Mouse (Mus musculus) lung, embryonic 15.5 days (tissue): ENCODE data around the gene Xrcc1. TPM values are rescaled to one million over a fixed set of nuclear protein-coding genes. Genes with fewer than 3 reads are reported as not detected.

Experiments
- ATAC-seq: fragments of 200-750 bp; cut with Nextera tagmentation; 2 replicates; pipeline ENCODE4 v1.8.0; 2017; ENCODE audit warnings: moderate number of reproducible peaks, borderline replicate concordance; ENCODE audit not compliant: low FRiP score, low TSS enrichment; ENCODE audit errors: extremely low read depth
- H3K27ac ChIP-seq: fragments of 300-500 bp; sonication (generic); 2 replicates; pipeline ENCODE4 v1.5.1; 2015; ENCODE audit warnings: moderate library complexity, mild to moderate bottlenecking, inconsistent platforms
- H3K27me3 ChIP-seq: fragments of 300-500 bp; sonication (generic); 2 replicates; pipeline ENCODE4 v1.6.1; 2015; ENCODE audit warnings: inconsistent platforms
- H3K36me3 ChIP-seq: fragments of 300-500 bp; sonication (generic); 2 replicates; pipeline ENCODE4 v1.6.1; 2015; ENCODE audit warnings: inconsistent platforms
- H3K4me1 ChIP-seq: fragments of 300-500 bp; sonication (generic); 2 replicates; pipeline ENCODE4 v1.6.1; 2015; ENCODE audit warnings: inconsistent platforms
- H3K4me2 ChIP-seq: fragments of 300-500 bp; sonication (generic); 2 replicates; pipeline ENCODE4 v1.6.1; 2015; ENCODE audit warnings: inconsistent platforms, mild to moderate bottlenecking, moderate library complexity
- H3K4me3 ChIP-seq: fragments of 300-500 bp; sonication (generic); 2 replicates; pipeline ENCODE4 v1.5.1; 2015; ENCODE audit warnings: mild to moderate bottlenecking, inconsistent platforms
- H3K9ac ChIP-seq: fragments of 300-500 bp; sonication (generic); 2 replicates; pipeline ENCODE4 v1.6.1; 2015; ENCODE audit warnings: inconsistent platforms
- H3K9me3 ChIP-seq: fragments of 300-500 bp; sonication (generic); 2 replicates; pipeline ENCODE4 v1.6.1; 2016; ENCODE audit warnings: inconsistent platforms
- WGBS: fragments of 180-500 bp; shearing (Covaris S2); methylation state at CpG from one replicate; pipeline ENCODE4 v1.1.7; 2015; 5-methylcytosine and 5-hydroxymethylcytosine counted together
- polyA plus RNA-seq: library from polyadenylated mRNA; unstranded; fragments of >200 nt; fragmentation: Nextera tagmentation; extraction: Ambion mirVana; gene quantifications from 2 replicates; pipeline ENCODE4 v1.2.1, GENCODE M21; 2015

The Xrcc1 gene
- polyA plus RNA-seq, 1 experiment from 2014 or later: 118 TPM

GRCm38 (mm10) chr7:24571071-24571470 lies 25.0 kb downstream of the Xrcc1 start:
- Histone ChIP-seq H3K9ac (no peak overlapping the region), H3K4me1 (no peaks in the 10 kb centered on the region), H3K36me3 (peaks cover 43% of the 10 kb centered on the region), H3K27ac (no peak overlapping the region), H3K27me3 (no peaks in the 10 kb centered on the region), H3K4me2 (no peak overlapping the region), H3K9me3 (no peaks in the 10 kb centered on the region), H3K4me3 (no peak overlapping the region)
- ATAC-seq: no peak
- 75% methylated on average over 4 of the region's 4 CpGs for WGBS

DNA sequence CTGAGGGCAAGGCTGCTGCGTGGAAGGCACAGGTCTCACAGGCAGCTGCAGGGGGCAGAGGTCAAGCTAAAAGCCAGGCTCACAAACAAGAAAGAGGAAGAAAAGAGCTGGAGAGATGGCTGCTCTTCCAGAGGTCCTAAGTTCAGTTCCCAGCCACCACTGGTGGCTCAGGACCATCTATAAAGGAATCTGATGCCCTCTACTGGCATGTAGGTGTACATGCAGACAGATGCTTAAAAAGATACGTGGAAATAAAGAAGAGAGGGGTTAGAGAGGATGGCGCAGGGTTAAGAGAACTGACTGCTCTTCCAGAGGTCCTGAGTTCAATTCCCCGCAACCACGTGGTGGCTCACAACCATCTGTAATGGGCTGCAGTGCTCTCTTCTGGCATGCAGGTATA lies 26.4 kb downstream of the Xrcc1 start:
- no peak overlapping the region for H3K4me2 ChIP-seq
- WGBS: 57% methylated on average over 5 of the region's 5 CpGs
- H3K9ac ChIP-seq: no peak overlapping the region
- H3K9me3 ChIP-seq: no peaks in the 10 kb centered on the region
- no peak overlapping the region for H3K4me3 ChIP-seq
- no peak overlapping the region for H3K27ac ChIP-seq
- no peaks in the 10 kb centered on the region for H3K4me1 ChIP-seq
- H3K27me3 ChIP-seq: no peaks in the 10 kb centered on the region
- peaks cover 30% of the 10 kb centered on the region for H3K36me3 ChIP-seq
- ATAC-seq: no peak

- no peak overlapping the region for H3K4me3 ChIP-seq
- no peaks in the 10 kb centered on the region for H3K27me3 ChIP-seq
- H3K36me3 ChIP-seq: peaks cover 17% of the 10 kb centered on the region
- no peaks in the 10 kb centered on the region for H3K9me3 ChIP-seq
- H3K27ac ChIP-seq: no peak overlapping the region
- no peak overlapping the region for H3K9ac ChIP-seq
- no peak overlapping the region for H3K4me2 ChIP-seq
- ATAC-seq: no peak
- H3K4me1 ChIP-seq: no peaks in the 10 kb centered on the region
- 51% methylated on average over 12 of the region's 12 CpGs for WGBS
Observed at GRCm38 (mm10) chr7:24574224-24574796, 28.2 kb downstream of the Xrcc1 start.

DNA sequence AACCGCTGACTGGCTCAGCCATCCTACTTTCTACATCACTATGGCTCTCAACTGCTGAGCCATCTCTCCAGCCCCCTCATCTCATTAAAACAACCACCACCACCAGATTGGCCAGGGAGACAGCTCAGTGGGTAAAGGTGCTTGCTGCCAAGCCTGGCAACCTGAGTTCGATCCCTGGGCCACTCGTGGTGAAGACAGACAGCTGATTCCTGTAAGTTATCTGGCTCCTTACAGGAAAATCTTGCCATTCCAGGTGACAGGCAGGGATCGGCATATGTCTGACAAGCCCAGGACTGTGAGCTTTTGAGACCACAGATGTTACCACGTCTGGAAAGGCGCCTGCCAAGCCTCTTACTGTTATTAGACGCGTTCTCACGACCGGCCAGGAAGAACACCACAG lies 31.7 kb downstream of the Xrcc1 start:
- H3K4me2 ChIP-seq: no peak overlapping the region
- H3K27ac ChIP-seq: no peak overlapping the region
- no peaks in the 10 kb centered on the region for H3K9me3 ChIP-seq
- H3K9ac ChIP-seq: no peak overlapping the region
- no peak for ATAC-seq
- no peaks in the 10 kb centered on the region for H3K27me3 ChIP-seq
- no peak overlapping the region for H3K4me3 ChIP-seq
- 87% methylated on average over 10 of the region's 10 CpGs for WGBS
- H3K36me3 ChIP-seq: peaks cover 5% of the 10 kb centered on the region; the same call in 1 of the 2 replicates
- H3K4me1 ChIP-seq: no peaks in the 10 kb centered on the region

DNA sequence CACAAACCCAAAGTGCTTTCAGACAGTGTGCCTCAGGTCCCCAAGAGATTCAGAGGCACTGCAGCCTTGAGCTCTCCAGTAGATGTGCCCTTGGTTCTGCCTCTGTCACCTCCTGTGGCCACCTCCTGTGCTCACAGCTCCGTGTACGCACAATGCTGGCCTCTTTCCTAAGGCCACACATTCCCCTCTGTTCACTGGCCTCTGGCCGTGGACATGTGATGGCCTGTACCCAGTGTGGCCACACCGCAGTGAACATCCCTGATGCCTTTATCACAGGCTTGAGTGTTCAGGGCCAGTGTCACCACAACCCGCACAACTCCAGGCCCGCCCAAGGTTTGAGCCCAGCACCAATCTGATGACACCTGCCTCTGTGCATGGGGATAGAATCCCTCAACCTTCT lies 38.8 kb downstream of the Xrcc1 start:
- no peak for ATAC-seq
- Histone ChIP-seq H3K4me2 (no peak overlapping the region), H3K4me3 (no peak overlapping the region), H3K4me1 (peaks cover 14% of the 10 kb centered on the region), H3K27ac (no peak overlapping the region), H3K9me3 (no peaks in the 10 kb centered on the region), H3K9ac (no peak overlapping the region), H3K27me3 (peaks cover 30% of the 10 kb centered on the region), H3K36me3 (no peaks in the 10 kb centered on the region)
- 93% methylated on average over 6 of the region's 6 CpGs for WGBS

DNA sequence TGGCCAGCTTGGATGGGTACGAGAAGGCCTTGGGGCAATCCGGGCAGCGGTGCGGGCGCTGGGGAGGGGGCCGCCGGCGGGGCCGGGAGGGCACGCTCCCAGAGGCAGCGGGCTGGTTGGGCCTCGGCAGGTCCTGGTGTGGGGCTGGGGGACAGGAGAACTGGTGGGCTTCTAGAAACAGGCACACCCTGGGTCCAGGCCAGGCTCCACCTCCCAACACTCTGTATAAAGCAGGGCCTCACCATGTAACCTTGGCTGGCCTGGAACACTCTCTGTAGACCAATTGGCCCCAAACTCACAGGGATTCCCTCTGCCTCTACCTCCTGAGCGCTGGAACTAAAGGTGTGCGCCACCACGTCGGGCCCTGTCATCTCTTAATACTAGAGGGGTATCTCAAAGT lies 39.9 kb downstream of the Xrcc1 start:
- WGBS: 42% methylated on average over 16 of the region's 16 CpGs
- Histone ChIP-seq H3K9ac (no peak overlapping the region), H3K4me3 (no peak overlapping the region), H3K9me3 (no peaks in the 10 kb centered on the region), H3K4me1 (peaks cover 14% of the 10 kb centered on the region), H3K4me2 (no peak overlapping the region), H3K36me3 (no peaks in the 10 kb centered on the region), H3K27ac (no peak overlapping the region), H3K27me3 (peaks cover 30% of the 10 kb centered on the region)
- 0 out of 2 replicates have a peak, but pooled peaks have one; percentile 37 for ATAC-seq

DNA sequence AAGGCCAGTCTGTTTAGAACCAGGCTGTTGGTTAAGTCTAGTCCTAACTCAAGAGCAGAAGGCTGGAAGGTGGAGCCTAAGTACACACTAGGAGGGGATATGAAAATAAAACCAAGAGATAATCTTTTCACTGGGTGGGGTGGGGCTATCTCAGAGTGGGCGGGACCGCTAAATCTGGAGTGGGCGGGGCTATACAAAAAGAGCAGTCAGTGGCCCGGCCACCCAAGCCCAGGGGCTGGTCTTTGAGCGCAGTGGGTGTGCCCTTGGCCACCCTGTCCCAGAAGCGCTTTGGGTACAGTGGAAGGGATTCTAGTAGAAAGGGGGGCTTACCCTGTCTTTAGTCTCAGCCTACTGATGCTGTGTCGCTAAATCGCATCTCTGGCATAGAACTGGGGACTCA lies 40.7 kb downstream of the Xrcc1 start:
- no peak overlapping the region for H3K27ac ChIP-seq
- H3K4me3 ChIP-seq: peak overlapping the region; percentile 51
- peak; percentile 82 for ATAC-seq
- H3K4me2 ChIP-seq: peak overlapping the region; percentile 72
- H3K4me1 ChIP-seq: peaks cover 14% of the 10 kb centered on the region
- H3K9me3 ChIP-seq: no peaks in the 10 kb centered on the region
- H3K9ac ChIP-seq: peak overlapping the region; percentile 55
- no peaks in the 10 kb centered on the region for H3K36me3 ChIP-seq
- 4% methylated on average over 8 of the region's 8 CpGs for WGBS
- H3K27me3 ChIP-seq: peaks cover 30% of the 10 kb centered on the region

DNA sequence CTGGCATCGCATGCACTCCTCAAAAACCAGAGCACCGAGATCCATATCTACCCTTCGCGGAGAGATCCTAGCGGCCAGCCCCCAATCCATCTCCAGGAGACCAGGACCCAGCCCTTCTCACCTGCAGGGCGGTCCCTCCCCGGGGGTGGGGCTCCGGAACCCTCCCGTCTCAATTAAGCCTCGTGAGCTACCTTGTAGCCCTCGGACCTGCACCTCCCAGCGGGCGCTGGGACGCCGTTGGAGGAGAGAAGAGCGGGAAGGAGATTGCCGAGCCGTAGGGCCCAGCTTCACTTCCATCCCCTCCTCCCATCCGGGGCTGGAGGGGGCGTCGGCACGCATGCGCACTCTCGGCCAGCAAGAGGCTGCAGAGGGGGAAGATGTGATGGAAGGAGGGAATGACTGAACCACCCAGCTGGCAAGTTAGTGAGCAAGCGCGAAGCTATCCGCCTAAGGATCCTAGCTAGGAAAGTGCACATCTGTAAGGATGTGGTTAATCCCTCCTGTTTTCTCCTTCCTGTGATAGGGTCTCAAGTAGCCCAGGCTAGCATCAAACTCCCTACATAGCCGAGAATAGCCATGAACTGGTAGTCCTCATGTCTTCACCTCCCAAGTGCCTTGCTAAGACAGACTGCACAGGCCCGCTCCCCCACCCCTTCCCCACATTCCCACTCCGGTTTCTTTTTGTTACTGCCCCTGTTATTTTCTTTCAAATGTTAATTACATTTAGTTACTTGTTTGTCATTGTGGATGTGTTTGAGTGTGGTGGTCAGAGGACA lies 41.4 kb downstream of the Xrcc1 start, which contains the start of the genes Ethe1 and Zfp575:
Gene Ethe1, plus strand, starts transcription at position 214 of the 776 bp plus-strand sequence.
Gene Zfp575, minus strand, starts transcription at position 312 of the 776 bp plus-strand sequence.
- H3K27me3 ChIP-seq: peaks cover 30% of the 10 kb centered on the region
- peak within 1 kb of the TSS; percentile 72 for H3K4me2 ChIP-seq
- H3K9me3 ChIP-seq: no peaks in the 10 kb centered on the region
- H3K27ac ChIP-seq: no peak within 1 kb of the TSS
- H3K36me3 ChIP-seq: no peaks in the 10 kb centered on the region
- H3K4me3 ChIP-seq: peak within 1 kb of the TSS; percentile 51
- peak within 1 kb of the TSS; percentile 55 for H3K9ac ChIP-seq
- ATAC-seq: peak; percentile 48
- WGBS: 7% methylated on average over 30 of the region's 30 CpGs
- peaks cover 14% of the 10 kb centered on the region for H3K4me1 ChIP-seq

- no peak overlapping the region for H3K4me2 ChIP-seq
- H3K9ac ChIP-seq: no peak overlapping the region
- no peaks in the 10 kb centered on the region for H3K36me3 ChIP-seq
- peaks cover 30% of the 10 kb centered on the region for H3K27me3 ChIP-seq
- no peak overlapping the region for H3K4me3 ChIP-seq
- peaks cover 21% of the 10 kb centered on the region for H3K4me1 ChIP-seq
- ATAC-seq: no peak
- 53% methylated on average over 13 of the region's 13 CpGs for WGBS
- H3K27ac ChIP-seq: no peak overlapping the region
- no peaks in the 10 kb centered on the region for H3K9me3 ChIP-seq
Observed at GRCm38 (mm10) chr7:24588336-24588735, 42.2 kb downstream of the Xrcc1 start.

DNA sequence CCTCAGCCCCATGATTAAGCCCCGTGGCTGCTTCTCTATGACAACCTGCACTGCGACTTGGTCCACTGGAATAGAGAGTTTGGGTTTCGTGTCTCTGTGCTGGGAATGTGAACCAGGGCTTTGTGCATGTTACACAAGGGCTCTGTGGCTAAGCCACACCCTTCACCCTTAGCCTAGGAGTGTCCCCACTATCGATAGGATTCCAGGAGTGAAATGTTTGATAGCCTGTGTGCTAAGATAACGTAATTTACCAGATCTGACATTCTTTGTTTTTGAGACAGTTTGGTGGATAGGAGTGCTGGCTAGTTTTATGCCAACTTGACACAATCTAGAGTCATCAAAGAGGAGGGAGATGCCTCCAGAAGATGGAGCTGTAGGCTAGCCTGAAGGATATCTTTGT lies 45.6 kb downstream of the Xrcc1 start:
- Histone ChIP-seq H3K9ac (no peak overlapping the region), H3K27ac (no peak overlapping the region), H3K4me2 (no peak overlapping the region), H3K4me3 (no peak overlapping the region), H3K9me3 (no peaks in the 10 kb centered on the region), H3K36me3 (no peaks in the 10 kb centered on the region), H3K27me3 (peaks cover 18% of the 10 kb centered on the region), H3K4me1 (peaks cover 33% of the 10 kb centered on the region)
- WGBS: 57% methylated on average over 5 of the region's 5 CpGs
- ATAC-seq: no peak

GRCm38 (mm10) chr7:24592163-24592562 lies 46.1 kb downstream of the Xrcc1 start:
- 60% methylated on average over 4 of the region's 4 CpGs for WGBS
- ATAC-seq: no peak
- H3K4me3 ChIP-seq: no peak overlapping the region

GRCm38 (mm10) chr7:24592781-24593180 lies 46.7 kb downstream of the Xrcc1 start:
- Histone ChIP-seq H3K9me3 (no peaks in the 10 kb centered on the region), H3K27ac (no peak overlapping the region), H3K9ac (no peak overlapping the region), H3K27me3 (peaks cover 10% of the 10 kb centered on the region; the same call in 1 of the 2 replicates), H3K36me3 (no peaks in the 10 kb centered on the region), H3K4me3 (no peak overlapping the region), H3K4me1 (peaks cover 23% of the 10 kb centered on the region; the same call in 1 of the 2 replicates), H3K4me2 (no peak overlapping the region)
- ATAC-seq: no peak
- WGBS: 73% methylated on average over 6 of the region's 6 CpGs

More at GRCm38 (mm10) chr7:24592163-24592562, 46.1 kb downstream of the Xrcc1 start:
- H3K27ac ChIP-seq: no peak overlapping the region
- no peaks in the 10 kb centered on the region for H3K9me3 ChIP-seq
- H3K4me2 ChIP-seq: no peak overlapping the region
- peaks cover 14% of the 10 kb centered on the region for H3K27me3 ChIP-seq
- H3K9ac ChIP-seq: no peak overlapping the region
- H3K4me1 ChIP-seq: peaks cover 29% of the 10 kb centered on the region; the same call in 1 of the 2 replicates
- H3K36me3 ChIP-seq: no peaks in the 10 kb centered on the region
